Mouse (Mus musculus): ENCODE measurements at regions not wholly inside any gene's neighbourhood (a gene's known extent, or its start where the extent isn't known, plus 50 kb on each side); places are given as distances from the start of the nearest gene placed in this dataset.
A peak's percentile ranks its signal among the peaks of the same experiment; 100 is the strongest.

DNA sequence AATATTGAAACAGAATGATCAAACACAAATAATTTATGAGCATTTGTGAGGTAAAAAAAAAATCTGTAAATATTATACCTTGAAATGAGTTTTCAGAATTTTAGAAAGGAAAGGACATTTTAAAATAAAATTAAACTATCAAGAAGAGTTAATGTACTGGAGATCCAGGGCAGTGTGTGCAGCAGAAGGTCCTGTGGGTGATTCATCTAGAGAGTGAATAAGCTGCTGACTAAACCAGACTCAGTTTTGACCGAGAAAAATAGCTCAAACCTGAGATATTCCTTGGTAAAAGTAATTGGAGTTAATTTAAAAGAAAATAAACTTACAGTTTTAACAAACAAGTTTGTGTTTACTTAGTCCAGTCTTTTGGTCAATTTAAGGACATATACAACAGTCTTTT lies 1118.6 kb upstream of the Celf2 start:
- no peaks in the 10 kb centered on the region for H3K36me3 ChIP-seq (ENCODE audit: insufficient read depth)
- ATAC-seq (no peak), DNase-seq (no peak)
- WGBS = 72% methylated on average over 1 of the region's 1 CpGs
- no peaks in the 10 kb centered on the region for H3K4me1 ChIP-seq (ENCODE audit: insufficient read depth)
- no peaks in the 10 kb centered on the region for H3K27me3 ChIP-seq (ENCODE audit: insufficient read depth, low read length)
- no peak overlapping the region for H3K27ac ChIP-seq (ENCODE audit: low read depth, low read length)
- no peak overlapping the region for H3K9ac ChIP-seq
- no peak overlapping the region for H3K4me2 ChIP-seq (ENCODE audit: low read depth)
- H3K4me3 ChIP-seq (ENCODE audit: low read depth, low read length) = no peak overlapping the region
- no peaks in the 10 kb centered on the region for H3K9me3 ChIP-seq (ENCODE audit: low read length)
- TF ChIP-seq CTCF (IDR thresholded peaks at IDR 0.05; ENCODE audit: low read depth) = no peak

DNA sequence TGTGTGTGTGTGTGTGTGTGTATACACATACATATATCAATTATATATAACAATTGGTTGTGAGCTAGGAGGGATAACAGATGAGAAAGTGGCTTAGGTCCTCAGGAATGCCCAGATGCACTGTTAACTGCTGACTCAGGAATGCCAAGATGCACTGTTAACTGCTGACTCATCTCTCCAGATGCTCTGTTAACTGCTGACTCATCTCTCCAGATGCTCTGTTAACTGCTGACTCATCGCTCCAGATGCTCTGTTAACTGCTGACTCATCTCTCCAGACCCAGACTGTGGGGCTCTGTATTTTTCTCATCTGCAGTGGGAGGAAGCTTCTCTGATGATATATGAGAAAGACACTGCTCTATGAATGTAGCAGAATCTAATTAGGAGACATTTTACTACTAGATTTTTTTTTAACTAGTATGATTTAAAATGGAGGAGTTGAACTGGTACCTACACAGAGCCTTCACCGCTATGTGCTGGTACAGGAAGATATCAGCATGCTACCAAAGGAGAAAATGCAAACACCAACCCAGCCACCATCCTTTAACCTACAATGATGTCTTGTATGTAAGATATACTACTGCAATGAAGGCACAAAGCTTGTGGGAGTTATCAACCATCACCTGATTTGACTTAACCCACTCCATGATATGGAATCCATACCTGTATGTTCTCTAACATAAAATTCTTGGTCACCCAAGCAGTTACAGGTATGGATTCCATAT lies 1119.3 kb upstream of the Celf2 start:
- ATAC-seq = no peak
- Histone ChIP-seq H3K4me3 (ENCODE audit: low read depth, low read length) (no peak overlapping the region), H3K4me2 (ENCODE audit: low read depth) (no peak overlapping the region), H3K27me3 (ENCODE audit: insufficient read depth, low read length) (no peaks in the 10 kb centered on the region), H3K9ac (no peak overlapping the region), H3K36me3 (ENCODE audit: insufficient read depth) (no peaks in the 10 kb centered on the region), H3K9me3 (ENCODE audit: low read length) (no peaks in the 10 kb centered on the region), H3K4me1 (ENCODE audit: insufficient read depth) (no peaks in the 10 kb centered on the region), H3K27ac (ENCODE audit: low read depth, low read length) (no peak overlapping the region)
- WGBS = 90% methylated on average over 2 of the region's 2 CpGs
- TF ChIP-seq CTCF (IDR thresholded peaks at IDR 0.05; ENCODE audit: low read depth) = no peak
- DNase-seq = no peak

DNA sequence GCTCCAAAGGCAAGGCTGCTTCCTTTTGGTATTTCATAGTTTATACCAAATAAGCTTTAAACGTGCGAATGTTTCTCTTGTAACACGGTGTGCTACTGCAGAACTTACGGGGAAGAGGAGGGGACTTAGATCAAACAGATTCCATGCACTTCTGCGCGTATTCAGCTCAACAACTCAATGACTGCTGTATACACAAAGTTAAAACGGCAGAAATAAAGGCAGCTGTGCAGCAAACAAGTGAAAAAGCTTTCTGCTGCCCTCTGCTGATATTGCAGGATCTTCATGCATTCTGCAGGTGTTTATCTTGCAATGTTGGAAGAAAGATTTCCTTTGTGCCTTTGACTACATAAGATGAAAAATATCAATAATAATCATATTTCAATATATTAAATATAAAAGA lies 1128.7 kb upstream of the Celf2 start:
- TF ChIP-seq CTCF (IDR thresholded peaks at IDR 0.05; ENCODE audit: low read depth) = peak; percentile 75
- peak; percentile 79 for DNase-seq
- peak; percentile 50; the same call in 1 of the 2 replicates for ATAC-seq
- Histone ChIP-seq H3K4me2 (ENCODE audit: low read depth) (0 out of 2 replicates have a peak overlapping the region, but pooled peaks have one; percentile 6), H3K4me3 (ENCODE audit: low read depth, low read length) (no peak overlapping the region), H3K36me3 (ENCODE audit: insufficient read depth) (no peaks in the 10 kb centered on the region), H3K4me1 (ENCODE audit: insufficient read depth) (no peaks in the 10 kb centered on the region), H3K27me3 (ENCODE audit: insufficient read depth, low read length) (no peaks in the 10 kb centered on the region), H3K9ac (no peak overlapping the region), H3K9me3 (ENCODE audit: low read length) (no peaks in the 10 kb centered on the region), H3K27ac (ENCODE audit: low read depth, low read length) (no peak overlapping the region)
- 26% methylated on average over 7 of the region's 7 CpGs for WGBS

DNA sequence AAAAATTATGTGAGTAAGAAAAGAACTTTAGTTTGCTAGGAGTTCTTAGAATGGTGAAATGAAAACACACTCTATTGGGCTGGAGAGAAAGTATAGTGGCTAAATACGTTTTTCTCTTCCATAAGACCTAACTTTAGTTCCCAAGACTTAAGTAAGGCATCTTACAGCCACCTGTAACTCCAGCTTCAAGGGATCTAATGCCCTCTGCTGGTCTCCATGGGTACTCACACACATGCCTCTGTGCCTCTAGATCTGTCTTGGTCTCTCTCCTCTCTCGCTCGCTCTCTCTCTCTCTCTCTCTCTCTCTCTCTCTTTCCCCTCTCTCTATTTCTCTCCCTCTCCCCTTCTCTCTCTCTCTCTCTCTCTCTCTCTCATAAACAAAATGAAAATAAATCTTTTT lies 1129.9 kb upstream of the Celf2 start:
- H3K9ac ChIP-seq = no peak overlapping the region
- peak; percentile 68 for TF ChIP-seq CTCF (IDR thresholded peaks at IDR 0.05; ENCODE audit: low read depth)
- H3K4me1 ChIP-seq (ENCODE audit: insufficient read depth) = no peaks in the 10 kb centered on the region
- ATAC-seq = no peak
- H3K4me2 ChIP-seq (ENCODE audit: low read depth) = no peak overlapping the region
- H3K27ac ChIP-seq (ENCODE audit: low read depth, low read length) = no peak overlapping the region
- no peaks in the 10 kb centered on the region for H3K9me3 ChIP-seq (ENCODE audit: low read length)
- no peaks in the 10 kb centered on the region for H3K36me3 ChIP-seq (ENCODE audit: insufficient read depth)
- no peaks in the 10 kb centered on the region for H3K27me3 ChIP-seq (ENCODE audit: insufficient read depth, low read length)
- 51% methylated on average over 3 of the region's 3 CpGs for WGBS
- peak; percentile 41 for DNase-seq
- no peak overlapping the region for H3K4me3 ChIP-seq (ENCODE audit: low read depth, low read length)

DNA sequence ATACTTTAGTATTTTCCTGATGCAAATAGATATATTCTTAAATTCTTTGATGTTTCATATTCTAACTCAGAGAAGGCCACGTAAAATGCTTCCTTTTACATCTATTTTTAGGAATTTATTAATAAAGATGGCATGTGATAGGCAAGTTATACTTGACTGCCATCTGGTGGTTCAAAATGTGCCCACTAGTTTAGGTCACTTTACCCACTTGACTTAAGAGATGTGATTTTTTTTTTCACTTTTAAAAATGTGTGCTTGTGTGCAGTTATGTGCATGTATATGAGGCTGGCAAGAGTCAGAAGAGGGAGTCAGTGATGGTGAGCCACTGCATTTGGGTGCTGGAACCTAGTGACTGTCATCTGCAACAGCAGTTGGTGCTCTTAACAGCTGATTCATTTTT lies 1136.1 kb upstream of the Celf2 start:
- Histone ChIP-seq H3K36me3 (ENCODE audit: insufficient read depth) (no peaks in the 10 kb centered on the region), H3K4me1 (ENCODE audit: insufficient read depth) (no peaks in the 10 kb centered on the region), H3K9ac (no peak overlapping the region), H3K4me2 (ENCODE audit: low read depth) (no peak overlapping the region), H3K4me3 (ENCODE audit: low read depth, low read length) (no peak overlapping the region), H3K9me3 (ENCODE audit: low read length) (no peaks in the 10 kb centered on the region), H3K27ac (ENCODE audit: low read depth, low read length) (no peak overlapping the region), H3K27me3 (ENCODE audit: insufficient read depth, low read length) (no peaks in the 10 kb centered on the region)
- DNase-seq (peak; percentile 80), ATAC-seq (no peak)
- WGBS = 14% methylated on average over 1 of the region's 1 CpGs
- TF ChIP-seq CTCF (IDR thresholded peaks at IDR 0.05; ENCODE audit: low read depth) = peak; percentile 78

DNA sequence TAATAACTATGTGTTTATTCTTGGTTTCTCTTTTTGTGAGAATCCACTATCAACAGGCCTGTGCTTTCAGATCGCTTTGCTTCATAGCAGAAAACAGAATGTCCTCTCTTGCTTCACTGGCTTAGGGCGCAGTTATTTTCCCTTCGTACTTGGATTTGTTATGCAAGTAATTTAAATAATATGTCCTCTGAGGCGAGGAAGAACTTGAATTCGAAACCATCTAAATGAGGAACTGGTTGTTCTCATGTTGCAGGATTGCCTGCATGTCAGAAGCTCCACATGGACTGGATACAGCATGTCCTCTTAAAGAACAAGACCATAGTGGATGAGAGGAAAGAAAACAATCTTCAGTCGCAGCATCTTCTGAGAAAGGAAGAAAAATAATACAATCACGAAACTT lies 1151.2 kb upstream of the Celf2 start:
- Histone ChIP-seq H3K4me2 (ENCODE audit: low read depth) (no peak overlapping the region), H3K36me3 (ENCODE audit: insufficient read depth) (no peaks in the 10 kb centered on the region), H3K27me3 (ENCODE audit: insufficient read depth, low read length) (no peaks in the 10 kb centered on the region), H3K9me3 (ENCODE audit: low read length) (no peaks in the 10 kb centered on the region), H3K4me3 (ENCODE audit: low read depth, low read length) (no peak overlapping the region), H3K4me1 (ENCODE audit: insufficient read depth) (no peaks in the 10 kb centered on the region), H3K27ac (ENCODE audit: low read depth, low read length) (no peak overlapping the region), H3K9ac (no peak overlapping the region)
- WGBS = 86% methylated on average over 7 of the region's 7 CpGs
- ATAC-seq (no peak), DNase-seq (no peak)
- TF ChIP-seq CTCF (IDR thresholded peaks at IDR 0.05; ENCODE audit: low read depth) = no peak

DNA sequence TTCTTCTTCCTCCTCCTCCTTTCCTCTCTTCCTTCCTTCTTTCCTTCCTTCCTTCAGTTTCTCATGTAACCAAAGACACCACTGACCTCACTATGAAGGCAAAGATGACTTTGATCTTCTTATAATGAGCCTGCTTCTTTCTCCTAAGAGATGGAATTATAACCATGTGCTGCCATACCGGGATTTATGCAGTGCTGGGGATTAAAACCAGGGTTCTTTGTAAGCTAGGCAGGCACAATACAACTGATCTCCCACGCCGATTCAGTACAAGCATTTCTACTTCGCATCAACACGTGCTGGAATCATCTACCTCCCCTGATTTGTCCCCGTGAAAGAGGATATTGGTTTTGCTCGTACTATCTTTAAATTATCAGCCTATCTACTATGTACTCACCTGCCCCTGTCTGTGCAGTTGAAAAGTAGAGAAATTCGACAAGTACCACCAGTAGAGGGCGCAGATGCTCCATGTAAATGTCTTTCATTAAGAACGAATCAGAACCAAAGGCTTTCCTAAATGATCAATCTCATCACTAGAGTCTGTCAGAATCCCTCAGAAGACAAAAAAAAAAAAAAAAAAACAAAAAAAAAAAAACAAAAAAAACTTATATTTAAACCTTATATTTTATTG lies 1164.5 kb upstream of the Celf2 start:
- peak; percentile 92 for DNase-seq
- Histone ChIP-seq H3K4me2 (ENCODE audit: low read depth) (peak overlapping the region; percentile 19; the same call in 1 of the 2 replicates), H3K4me1 (ENCODE audit: insufficient read depth) (no peaks in the 10 kb centered on the region), H3K27ac (ENCODE audit: low read depth, low read length) (no peak overlapping the region), H3K4me3 (ENCODE audit: low read depth, low read length) (0 out of 2 replicates have a peak overlapping the region, but pooled peaks have one; percentile 11), H3K36me3 (ENCODE audit: insufficient read depth) (no peaks in the 10 kb centered on the region), H3K9me3 (ENCODE audit: low read length) (no peaks in the 10 kb centered on the region), H3K27me3 (ENCODE audit: insufficient read depth, low read length) (no peaks in the 10 kb centered on the region), H3K9ac (no peak overlapping the region)
- peak; percentile 81 for ATAC-seq
- 11% methylated on average over 10 of the region's 10 CpGs for WGBS
- TF ChIP-seq CTCF (IDR thresholded peaks at IDR 0.05; ENCODE audit: low read depth) = peak; percentile 86

Data from forebrain, postnatal 0 days (tissue).